Mouse (Mus musculus) left cerebral cortex, postnatal 25 days (tissue): ENCODE data around the gene Grid2. TPM values are rescaled to one million over a fixed set of nuclear protein-coding genes. Genes with fewer than 3 reads are reported as not detected.

Source experiments
- DNase-seq, 2 experiments: peaks; one replicate each; pipeline ENCODE4 v3.0.0; 2022; ENCODE audit warnings: low spot score in 2 of 2, mixed read lengths in 1 of 2
- intact Hi-C: fragments of 180-260 bp; cut with DNase I; formaldehyde crosslinking; loops from one replicate; pipeline ENCODE4 v1.15.1; 2025
- total RNA-seq, 2 experiments: library from RNA; stranded (reverse); gene quantifications; 2 replicates each; pipeline ENCODE4 v1.2.3; 2021

Grid2 gene
- total RNA-seq = 10 to 100 TPM; 17.2 to 23.7 TPM

DNA sequence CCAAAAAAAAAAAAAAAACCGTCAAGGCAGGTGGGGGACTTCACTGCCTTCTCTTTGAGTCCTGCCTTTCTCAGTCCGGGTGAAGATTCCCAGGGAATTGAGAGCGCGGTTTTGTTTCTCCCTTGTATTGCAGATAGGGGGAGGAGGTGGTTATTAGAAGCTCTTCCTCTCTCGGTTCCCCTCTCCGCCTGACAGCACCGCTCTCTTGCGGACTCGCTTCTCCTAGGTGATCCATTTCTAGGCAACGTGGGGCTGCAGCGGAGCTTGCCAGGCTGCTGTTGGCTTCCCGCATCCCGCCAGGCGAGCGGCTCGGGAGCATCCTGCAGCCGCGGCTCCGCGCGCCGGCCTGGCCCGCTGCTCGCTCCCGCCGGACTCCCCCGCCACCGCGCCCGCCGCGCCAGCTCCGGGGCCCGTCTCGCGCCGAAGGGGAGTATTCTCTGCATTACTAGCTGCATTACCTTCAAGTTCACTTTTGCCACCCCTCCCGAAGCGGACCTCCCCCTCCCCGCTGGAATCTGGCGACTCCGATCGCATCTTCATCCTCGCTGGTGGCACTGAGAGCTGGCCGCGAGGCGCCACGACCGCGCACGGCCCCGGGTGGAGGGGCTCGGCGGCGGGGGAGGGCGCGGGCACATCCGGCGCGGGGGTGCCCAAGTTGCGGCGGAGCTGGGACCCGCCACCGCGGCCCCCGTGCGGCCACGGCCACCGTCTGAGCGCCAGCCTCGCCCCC is at the start of gene Grid2:
Gene Grid2, plus strand, starts transcription at position 51 of the 730 bp plus-strand sequence.
- intact Hi-C loops = loop anchor here (5.0 to 10.0 kb wide), 2 partner anchors 1281 to 1396 kb away; no protein-coding TSS in a partner anchor
- DNase-seq = peak; percentile 64 to 78

- intact Hi-C loops = loop anchor here (10.0 kb wide), 1 partner anchor 1276 kb away; no protein-coding TSS in a partner anchor
- no peak for DNase-seq
Observed at GRCm38 (mm10) chr6:63250738-63251137, 4.9 kb upstream of the Grid2 start.

DNA sequence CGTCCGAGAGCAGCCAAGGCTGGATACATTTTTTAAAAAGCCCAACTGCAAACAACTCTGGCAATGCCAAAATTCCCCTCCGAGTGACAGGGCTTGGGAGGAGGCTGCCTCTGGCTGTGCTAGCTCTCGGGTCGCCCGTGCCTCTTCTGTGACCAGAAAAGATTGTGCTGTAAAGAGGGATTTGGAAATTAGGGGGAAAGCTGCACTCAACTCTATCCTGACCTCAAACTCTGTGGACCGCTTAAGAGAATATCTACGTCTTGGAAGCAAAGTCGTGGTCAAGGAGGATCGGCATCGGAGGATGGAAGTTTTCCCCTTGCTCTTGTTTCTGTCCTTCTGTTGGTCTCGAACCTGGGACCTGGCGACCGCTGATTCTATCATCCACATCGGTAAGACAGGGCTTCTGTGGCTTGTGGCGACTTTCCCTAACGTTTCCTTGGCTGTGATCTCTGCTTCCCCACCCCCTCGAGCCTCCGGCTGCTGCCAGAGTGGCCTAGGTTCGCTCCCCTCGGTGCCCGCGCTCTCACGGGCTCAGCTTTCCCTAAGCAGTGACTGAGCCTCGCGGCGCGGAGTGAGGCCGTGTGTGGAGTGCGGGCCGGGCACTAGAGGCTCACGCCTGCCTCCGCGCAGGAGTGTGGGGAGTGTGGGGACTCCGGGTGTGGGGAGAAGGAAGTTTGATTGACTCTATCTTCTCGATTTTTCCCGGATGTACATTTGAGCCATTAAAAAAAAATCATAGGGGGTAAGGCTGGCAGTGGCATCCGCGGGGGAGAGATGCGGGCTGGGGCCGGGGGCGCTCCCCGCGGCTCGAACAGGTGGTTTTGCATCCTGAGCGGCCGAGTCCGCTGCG is 1.1 kb downstream of the Grid2 start:
- DNase-seq = peak; percentile 47 to 66
- intact Hi-C loops = loop anchor here (5.0 to 10.0 kb wide), 2 partner anchors 1282 to 1396 kb away; no protein-coding TSS in a partner anchor

GRCm38 (mm10) chr6:63257406-63257845 is 1.8 kb downstream of the Grid2 start:
- intact Hi-C loops = loop anchor here (5.0 to 10.0 kb wide), 2 partner anchors 1283 to 1395 kb away; no protein-coding TSS in a partner anchor

GRCm38 (mm10) chr6:63257876-63258275 is 2.2 kb downstream of the Grid2 start:
- intact Hi-C loops = loop anchor here (5.0 to 10.0 kb wide), 2 partner anchors 1283 to 1394 kb away; no protein-coding TSS in a partner anchor
- peak; percentile 26 to 35 for DNase-seq

More at GRCm38 (mm10) chr6:63257406-63257845, 1.8 kb downstream of the Grid2 start:
- peak; percentile 58 to 73 for DNase-seq

GRCm38 (mm10) chr6:63259764-63260163 is 4.1 kb downstream of the Grid2 start:
- intact Hi-C loops = loop anchor here (5.0 to 10.0 kb wide), 2 partner anchors 1285 to 1393 kb away; no protein-coding TSS in a partner anchor
- DNase-seq = no peak

DNA sequence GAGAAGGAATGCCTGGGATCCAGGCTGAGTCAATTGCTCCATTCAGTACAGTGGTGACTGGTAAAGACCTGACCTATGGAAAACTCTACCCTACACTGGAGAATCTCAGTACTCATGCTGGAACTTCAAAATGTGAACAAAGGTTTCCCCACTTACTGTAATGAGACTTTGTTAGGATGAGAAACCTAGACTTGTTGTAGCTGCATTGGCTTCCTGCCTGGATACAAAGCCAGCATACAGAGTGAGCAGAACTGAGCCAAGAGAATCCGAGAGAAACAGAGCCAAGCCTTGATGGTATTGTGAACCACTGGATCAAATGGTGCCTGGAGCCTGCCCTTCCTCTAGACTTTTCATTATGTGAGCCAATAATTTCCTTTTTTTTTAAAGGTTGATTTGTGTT is 28.7 kb downstream of the Grid2 start:
- peak; percentile 7 to 47 for DNase-seq
- intact Hi-C loops = no loop called here

- intact Hi-C loops = no loop called here
- no peak for DNase-seq
Observed at GRCm38 (mm10) chr6:63342438-63343004, 86.8 kb downstream of the Grid2 start.

GRCm38 (mm10) chr6:63347015-63347414 is 91.3 kb downstream of the Grid2 start:
- DNase-seq = no peak
- intact Hi-C loops = no loop called here

DNA sequence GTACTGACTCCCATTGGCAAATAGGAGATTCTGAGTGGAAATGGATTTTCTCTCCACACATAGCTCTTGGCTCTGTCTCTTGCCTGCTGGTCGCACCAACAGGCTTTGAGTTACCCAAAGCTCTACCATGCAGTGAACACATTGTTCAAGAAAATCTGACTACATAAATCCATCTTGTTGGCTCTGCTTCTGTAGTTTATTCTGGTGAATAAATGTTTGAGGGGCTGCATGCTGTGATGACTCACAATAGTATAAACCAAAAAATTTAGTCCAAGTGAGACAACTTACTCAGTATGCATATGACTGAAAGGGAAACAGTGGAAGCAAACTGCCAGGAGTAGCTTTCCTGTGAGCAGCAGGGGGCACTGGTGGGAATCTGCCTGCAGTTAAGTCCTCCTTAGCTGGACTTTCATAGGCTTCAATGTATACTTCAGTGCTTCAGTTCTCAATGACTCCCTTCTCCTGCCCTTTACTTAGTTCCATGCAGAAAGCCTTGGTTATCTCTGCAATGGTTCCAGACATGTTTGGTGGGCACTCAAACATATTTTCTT is 125.5 kb downstream of the Grid2 start:
- DNase-seq = no peak
- intact Hi-C loops = no loop called here

GRCm38 (mm10) chr6:63401698-63402097 is 146.0 kb downstream of the Grid2 start:
- peak in 1 of 2 experiments; percentile 12 for DNase-seq
- intact Hi-C loops = no loop called here

DNA sequence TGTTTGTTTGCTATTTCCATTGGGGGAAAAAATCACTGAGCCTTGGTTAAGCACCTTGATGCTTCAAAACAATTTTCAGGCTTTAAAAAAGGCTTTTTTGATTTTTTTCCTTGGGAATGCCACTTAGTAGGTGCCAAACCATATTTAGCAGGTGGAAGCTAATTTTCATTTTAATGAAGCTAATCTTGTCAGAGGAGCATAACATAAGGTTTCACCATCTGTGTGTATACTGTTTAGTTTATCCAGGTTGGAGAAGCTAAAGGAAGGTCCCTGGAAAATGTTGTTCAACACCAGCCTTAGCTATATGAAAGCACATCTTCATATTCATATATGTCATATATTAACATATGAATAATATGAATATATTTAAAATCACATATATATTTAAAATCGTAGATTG is 161.9 kb downstream of the Grid2 start:
- DNase-seq = no peak
- intact Hi-C loops = no loop called here

GRCm38 (mm10) chr6:63432751-63433150 is 177.1 kb downstream of the Grid2 start:
- intact Hi-C loops = no loop called here

DNA sequence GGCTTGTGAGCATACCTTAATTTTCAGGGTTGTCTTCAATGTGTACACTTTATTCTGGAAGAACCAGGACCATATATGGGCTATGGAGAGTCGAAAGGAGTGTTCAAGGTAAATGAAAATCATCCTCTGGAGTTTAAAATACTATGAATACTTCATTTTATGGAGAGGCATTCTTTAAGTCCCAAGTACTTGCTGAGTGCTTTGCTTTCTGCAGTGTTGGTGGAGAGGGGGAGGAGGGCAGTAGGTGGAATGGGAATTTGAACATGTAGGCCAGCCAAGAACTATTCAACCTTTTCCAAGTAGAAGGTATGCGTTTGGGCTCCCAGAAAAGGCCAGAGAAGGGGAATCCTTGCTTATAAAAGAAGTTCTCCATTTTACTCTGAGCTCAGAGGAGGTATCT is 192.5 kb downstream of the Grid2 start:
- DNase-seq = no peak
- intact Hi-C loops = no loop called here

More at GRCm38 (mm10) chr6:63432751-63433150, 177.1 kb downstream of the Grid2 start:
- no peak for DNase-seq

GRCm38 (mm10) chr6:63482141-63482540 is 226.5 kb downstream of the Grid2 start:
- peak in 1 of 2 experiments; percentile 32 for DNase-seq
- intact Hi-C loops = no loop called here

DNA sequence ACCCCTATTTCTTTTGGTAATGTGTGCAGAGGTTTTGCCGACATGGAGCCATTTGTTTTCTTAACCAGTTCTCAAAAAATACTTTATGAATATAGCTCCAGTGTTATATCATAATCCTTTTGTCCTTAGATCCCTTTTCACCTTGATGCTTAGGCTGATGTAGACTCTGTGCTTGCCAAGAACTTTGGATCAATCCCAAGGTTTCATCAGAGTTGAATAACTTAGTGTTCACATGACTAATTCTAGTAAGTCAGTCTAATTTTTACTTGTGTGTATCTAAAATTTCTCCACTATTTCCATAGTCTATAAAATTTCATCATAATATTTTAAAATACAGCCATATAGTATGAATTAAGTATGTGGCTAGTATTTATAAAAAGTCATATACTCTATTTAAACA is 259.3 kb downstream of the Grid2 start:
- intact Hi-C loops = no loop called here
- DNase-seq = no peak

- DNase-seq = no peak
- intact Hi-C loops = no loop called here
Observed at GRCm38 (mm10) chr6:63515957-63516356, 260.3 kb downstream of the Grid2 start.

DNA sequence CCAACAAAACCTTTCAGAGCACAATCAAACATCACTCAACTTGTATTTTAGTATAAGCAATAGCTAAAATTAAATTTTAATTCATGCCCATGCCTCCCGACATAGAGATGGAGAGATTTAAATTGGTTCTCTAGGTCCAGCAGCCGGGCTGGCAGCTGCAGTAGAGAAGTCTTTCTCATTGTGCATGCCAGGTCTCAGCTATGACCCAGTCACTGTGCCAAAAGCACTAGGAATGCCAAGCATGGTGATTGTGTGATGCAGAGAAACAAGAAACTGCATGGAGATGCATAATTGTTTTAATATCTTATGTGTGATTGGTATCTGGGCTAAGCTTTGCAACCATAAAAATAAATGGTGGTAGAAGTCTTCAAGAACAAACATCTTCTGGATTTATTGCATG is 276.1 kb downstream of the Grid2 start:
- intact Hi-C loops = no loop called here
- peak in 1 of 2 experiments; percentile 17 for DNase-seq

DNA sequence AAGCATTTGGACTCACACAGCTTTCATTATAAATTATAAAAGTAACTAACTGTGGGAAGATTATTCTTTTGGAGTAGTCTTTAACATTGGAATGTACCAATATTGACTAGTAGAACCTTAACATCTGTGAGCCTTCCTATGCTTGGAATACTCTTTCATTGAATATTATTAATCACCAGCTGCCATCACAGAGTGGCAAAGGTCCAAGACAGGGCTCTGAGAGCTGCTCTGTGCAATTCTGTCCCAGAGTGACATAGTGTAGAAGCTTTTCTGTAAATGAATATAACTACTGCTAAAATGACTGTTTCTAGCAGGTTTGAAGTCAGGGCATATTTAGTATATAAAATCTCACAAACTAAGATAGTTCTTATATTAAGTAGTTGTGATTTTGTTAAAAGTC is 277.2 kb downstream of the Grid2 start:
- DNase-seq = no peak
- intact Hi-C loops = no loop called here
